Mouse (Mus musculus) neural tube, embryonic 11.5 days (tissue): ENCODE data around the gene Snx14. TPM values are rescaled to one million over a fixed set of nuclear protein-coding genes. Genes with fewer than 3 reads are reported as not detected.

ENCODE experiments used
- ATAC-seq: fragments of 200-750 bp; cut with Nextera tagmentation; 2 replicates; pipeline ENCODE4 v1.8.0; 2017; ENCODE audit warnings: moderate number of reproducible peaks, mild to moderate bottlenecking, moderate TSS enrichment, moderate library complexity; ENCODE audit not compliant: insufficient read depth, low FRiP score, low TSS enrichment
- DNase-seq: peaks from one replicate; pipeline ENCODE4 v3.0.0-alpha.2; 2015; ENCODE audit warnings: low spot score
- H3K27ac ChIP-seq: fragments of 300-500 bp; sonication (generic); 2 replicates; pipeline ENCODE4 v1.5.1; 2014; ENCODE audit warnings: low read depth, mild to moderate bottlenecking, low read length
- H3K27me3 ChIP-seq: fragments of 300-500 bp; sonication (generic); 2 replicates; pipeline ENCODE4 v1.6.1; 2014; ENCODE audit warnings: mild to moderate bottlenecking, low read length, mixed read lengths; ENCODE audit not compliant: control insufficient read depth, insufficient read depth
- H3K36me3 ChIP-seq: fragments of 300-500 bp; sonication (generic); 2 replicates; pipeline ENCODE4 v1.6.1; 2014; ENCODE audit warnings: mild to moderate bottlenecking, low read length, moderate library complexity, mixed read lengths; ENCODE audit not compliant: control insufficient read depth, insufficient read depth
- H3K4me1 ChIP-seq: fragments of 300-500 bp; sonication (generic); 2 replicates; pipeline ENCODE4 v1.6.1; 2014; ENCODE audit warnings: low read length, mixed read lengths; ENCODE audit not compliant: control insufficient read depth, insufficient read depth
- H3K4me2 ChIP-seq: fragments of 300-500 bp; sonication (generic); 2 replicates; pipeline ENCODE4 v1.6.1; 2014; ENCODE audit warnings: low read depth, mild to moderate bottlenecking, moderate library complexity
- H3K4me3 ChIP-seq: fragments of 300-500 bp; sonication (generic); 2 replicates; pipeline ENCODE4 v1.5.1; 2014; ENCODE audit warnings: low read depth, low read length
- H3K9ac ChIP-seq: fragments of 300-500 bp; sonication (generic); 2 replicates; pipeline ENCODE4 v1.6.1; 2014; ENCODE audit warnings: mild to moderate bottlenecking, low read length
- H3K9me3 ChIP-seq: fragments of 300-500 bp; sonication (generic); 2 replicates; pipeline ENCODE4 v1.6.1; 2016; ENCODE audit warnings: low read length; ENCODE audit not compliant: control insufficient read depth
- WGBS: fragments of 180-500 bp; shearing (Covaris S2); extraction: QIAGEN DNeasy Blood & Tissue Kit; methylation state at CpG from one replicate; pipeline ENCODE4 v1.1.7; 2014; 5-methylcytosine and 5-hydroxymethylcytosine counted together
- polyA plus RNA-seq: library from polyadenylated mRNA; unstranded; fragments of >200 nt; fragmentation: Nextera tagmentation; extraction: Ambion mirVana; gene quantifications from 2 replicates; pipeline ENCODE4 v1.2.1, GENCODE M21; 2014

The Snx14 gene
- polyA plus RNA-seq, 1 experiment from 2014 or later = 19.3 TPM

- Histone ChIP-seq H3K9me3 (no peaks in the 10 kb centered on the region), H3K4me1 (no peaks in the 10 kb centered on the region), H3K36me3 (no peaks in the 10 kb centered on the region), H3K27me3 (no peaks in the 10 kb centered on the region), H3K4me3 (no peak overlapping the region), H3K9ac (no peak overlapping the region), H3K27ac (no peak overlapping the region), H3K4me2 (no peak overlapping the region)
- WGBS = 73% methylated on average over 5 of the region's 5 CpGs
- no peak for DNase-seq
- no peak; the same call in 1 of the 2 replicates for ATAC-seq
Observed at GRCm38 (mm10) chr9:88346857-88347256, 91.9 kb downstream of the Snx14 start.

GRCm38 (mm10) chr9:88344424-88344823, 94.3 kb downstream of the Snx14 start:
- ATAC-seq = no peak
- no peaks in the 10 kb centered on the region for H3K36me3 ChIP-seq

GRCm38 (mm10) chr9:88342701-88343100, 96.1 kb downstream of the Snx14 start:
- Histone ChIP-seq H3K4me1 (no peaks in the 10 kb centered on the region), H3K27me3 (no peaks in the 10 kb centered on the region), H3K9me3 (no peaks in the 10 kb centered on the region), H3K4me2 (no peak overlapping the region), H3K36me3 (no peaks in the 10 kb centered on the region), H3K9ac (no peak overlapping the region), H3K27ac (no peak overlapping the region), H3K4me3 (no peak overlapping the region)
- DNase-seq (no peak), ATAC-seq (no peak)
- WGBS = 82% methylated on average over 3 of the region's 3 CpGs

More at GRCm38 (mm10) chr9:88344424-88344823, 94.3 kb downstream of the Snx14 start:
- H3K9me3 ChIP-seq = no peaks in the 10 kb centered on the region
- no peak overlapping the region for H3K9ac ChIP-seq
- no peak overlapping the region for H3K4me3 ChIP-seq
- H3K27me3 ChIP-seq = no peaks in the 10 kb centered on the region
- H3K4me1 ChIP-seq = no peaks in the 10 kb centered on the region
- H3K4me2 ChIP-seq = no peak overlapping the region
- no peak for DNase-seq
- no peak overlapping the region for H3K27ac ChIP-seq
- WGBS = 92% methylated on average over 2 of the region's 2 CpGs

DNA sequence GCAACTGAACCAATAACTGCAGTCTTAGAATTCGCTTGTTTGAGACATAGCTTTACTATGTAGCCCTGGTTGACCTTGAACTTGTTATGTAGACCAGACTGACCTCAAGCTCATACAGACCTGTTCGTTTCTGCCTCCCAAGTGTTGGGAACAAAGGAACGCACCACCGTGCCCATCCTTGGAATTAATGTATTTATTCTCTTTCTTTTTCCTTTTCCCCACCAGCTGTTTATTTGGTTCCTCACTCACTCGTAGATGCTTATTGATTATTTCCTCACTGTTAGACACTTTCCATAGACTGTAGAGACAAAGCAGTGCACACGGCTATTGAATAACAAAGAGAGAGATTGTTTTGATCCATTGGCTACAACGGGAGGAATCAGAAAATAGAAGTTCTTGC, 96.5 kb downstream of the Snx14 start:
- no peak for ATAC-seq
- no peak overlapping the region for H3K4me3 ChIP-seq
- 64% methylated on average over 7 of the region's 7 CpGs for WGBS
- no peak overlapping the region for H3K27ac ChIP-seq
- DNase-seq = no peak
- H3K4me1 ChIP-seq = no peaks in the 10 kb centered on the region
- H3K27me3 ChIP-seq = no peaks in the 10 kb centered on the region
- H3K9ac ChIP-seq = no peak overlapping the region
- no peaks in the 10 kb centered on the region for H3K36me3 ChIP-seq
- no peaks in the 10 kb centered on the region for H3K9me3 ChIP-seq
- H3K4me2 ChIP-seq = no peak overlapping the region

- H3K4me1 ChIP-seq = no peaks in the 10 kb centered on the region
- no peak overlapping the region for H3K4me3 ChIP-seq
- no peaks in the 10 kb centered on the region for H3K9me3 ChIP-seq
- no peak overlapping the region for H3K27ac ChIP-seq
- no peak for ATAC-seq
- 81% methylated on average over 3 of the region's 3 CpGs for WGBS
- no peaks in the 10 kb centered on the region for H3K27me3 ChIP-seq
- no peak overlapping the region for H3K4me2 ChIP-seq
- H3K36me3 ChIP-seq = no peaks in the 10 kb centered on the region
- no peak for DNase-seq
- H3K9ac ChIP-seq = no peak overlapping the region
Observed at GRCm38 (mm10) chr9:88340819-88341218, 97.9 kb downstream of the Snx14 start.

DNA sequence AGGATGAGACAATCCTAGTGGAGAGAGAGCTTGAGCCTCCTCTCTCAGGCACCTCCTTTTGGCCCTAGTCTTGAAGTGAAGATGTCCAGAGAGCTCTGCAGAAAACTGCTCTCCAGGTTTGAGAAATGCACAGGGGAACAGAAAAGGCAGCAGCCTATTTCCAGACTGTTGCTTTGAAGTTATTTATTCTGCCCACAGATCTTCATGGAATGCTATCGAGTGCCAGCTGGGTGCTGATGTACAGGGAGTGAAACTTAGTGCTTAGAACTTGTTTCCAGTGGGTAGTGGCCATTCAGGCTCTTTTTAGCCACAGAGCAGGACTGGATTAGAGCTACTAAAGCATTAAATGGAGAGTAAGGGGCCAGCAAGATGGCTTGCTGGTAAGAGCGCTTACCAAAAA, 102.9 kb downstream of the Snx14 start:
- Histone ChIP-seq H3K9ac (no peak overlapping the region), H3K27ac (no peak overlapping the region), H3K4me1 (no peaks in the 10 kb centered on the region), H3K27me3 (no peaks in the 10 kb centered on the region), H3K36me3 (no peaks in the 10 kb centered on the region), H3K9me3 (no peaks in the 10 kb centered on the region), H3K4me2 (no peak overlapping the region), H3K4me3 (no peak overlapping the region)
- DNase-seq (no peak), ATAC-seq (no peak)
- WGBS = 61% methylated on average over 2 of the region's 2 CpGs

DNA sequence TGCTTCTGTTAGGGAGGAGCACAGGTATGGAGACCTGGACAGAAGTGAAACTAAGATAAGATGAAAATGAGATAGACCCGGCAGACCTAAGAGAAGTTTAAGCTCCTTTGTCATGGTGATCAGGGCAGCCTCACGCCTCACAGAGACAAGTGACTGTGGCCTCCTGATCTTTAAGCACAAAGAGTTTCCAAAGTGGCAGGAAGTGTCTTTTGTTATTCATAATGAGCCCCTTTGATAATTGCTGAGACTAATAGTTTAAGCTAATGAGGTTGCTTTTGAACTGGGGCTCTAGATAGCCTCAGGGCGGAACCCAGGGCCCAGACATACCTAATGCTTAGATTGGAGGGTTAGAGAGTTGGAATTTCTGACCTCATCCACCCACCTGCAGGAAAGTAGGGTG, 106.3 kb downstream of the Snx14 start:
- no peak for DNase-seq
- WGBS = 13% methylated on average over 3 of the region's 3 CpGs

DNA sequence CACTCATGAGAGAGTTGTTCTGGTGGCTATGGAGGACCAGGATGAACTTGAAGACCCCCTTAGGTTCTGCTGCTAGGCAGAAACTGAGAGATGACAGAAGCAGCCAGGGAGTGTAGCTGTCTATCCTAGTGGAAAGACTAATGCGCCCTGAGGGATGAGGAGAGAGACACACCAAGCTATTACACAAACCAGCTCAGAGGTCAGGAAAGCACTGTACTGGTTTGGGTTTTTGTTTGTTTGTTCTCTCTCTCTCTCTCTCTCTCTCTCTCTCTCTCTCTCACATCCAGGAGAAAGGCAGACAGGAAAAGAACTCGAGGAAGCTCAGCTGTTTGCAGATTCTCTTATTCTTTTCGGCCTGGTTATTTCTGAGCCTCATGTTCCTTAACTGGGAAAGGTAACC, 108.4 kb downstream of the Snx14 start:
- ATAC-seq (no peak), DNase-seq (no peak)
- Histone ChIP-seq H3K9me3 (no peaks in the 10 kb centered on the region), H3K27me3 (peaks cover 13% of the 10 kb centered on the region), H3K36me3 (no peaks in the 10 kb centered on the region), H3K4me3 (no peak overlapping the region), H3K27ac (no peak overlapping the region), H3K4me1 (no peaks in the 10 kb centered on the region), H3K9ac (no peak overlapping the region), H3K4me2 (no peak overlapping the region)
- 79% methylated on average over 3 of the region's 3 CpGs for WGBS

More for the DNA sequence above, 106.3 kb downstream of the Snx14 start:
- Histone ChIP-seq H3K36me3 (no peaks in the 10 kb centered on the region), H3K27me3 (peaks cover 8% of the 10 kb centered on the region; the same call in 1 of the 2 replicates), H3K4me1 (no peaks in the 10 kb centered on the region), H3K9ac (no peak overlapping the region), H3K4me3 (no peak overlapping the region), H3K9me3 (no peaks in the 10 kb centered on the region), H3K27ac (no peak overlapping the region), H3K4me2 (no peak overlapping the region)
- no peak for ATAC-seq

GRCm38 (mm10) chr9:88329166-88329748, 109.5 kb downstream of the Snx14 start:
- DNase-seq (no peak), ATAC-seq (no peak)
- H3K9ac ChIP-seq = no peak overlapping the region
- no peaks in the 10 kb centered on the region for H3K36me3 ChIP-seq
- no peaks in the 10 kb centered on the region for H3K4me1 ChIP-seq
- H3K27ac ChIP-seq = no peak overlapping the region
- 30% methylated on average over 10 of the region's 10 CpGs for WGBS
- no peak overlapping the region for H3K4me3 ChIP-seq
- no peaks in the 10 kb centered on the region for H3K9me3 ChIP-seq
- no peak overlapping the region for H3K4me2 ChIP-seq
- H3K27me3 ChIP-seq = peaks cover 13% of the 10 kb centered on the region
